Mouse (Mus musculus) liver, embryonic 13.5 days (tissue): Measurements from ENCODE around the gene Pnpla1. TPM values are rescaled to one million over a fixed set of nuclear protein-coding genes. Genes with fewer than 3 reads are reported as not detected.

Experiments
- polyA plus RNA-seq: library from polyadenylated mRNA; unstranded; fragments of >200 nt; fragmentation: Nextera tagmentation; extraction: Ambion mirVana; gene quantifications from 2 replicates; pipeline ENCODE4 v1.2.1, GENCODE M21; 2015

Pnpla1 gene
- polyA plus RNA-seq, 1 experiment from 2014 or later, result not detected

Other genes starting within 250 kb of the Pnpla1 start
- 54.3 and 57.7 TPM in 2 replicates for gene Srpk1, start 235.7 kb upstream of the Pnpla1 start, polyA plus RNA-seq
- gene Slc26a8, start 168.2 kb upstream of the Pnpla1 start, polyA plus RNA-seq, result 0.09 and 0.20 TPM in 2 replicates
- gene Mapk14, start 167.1 kb upstream of the Pnpla1 start, polyA plus RNA-seq, result 30.8 and 32.5 TPM in 2 replicates
- gene AC170998.1, start 132.3 kb upstream of the Pnpla1 start, polyA plus RNA-seq, result 0.75 and 1.2 TPM in 2 replicates
- gene Mapk13, start 89.1 kb upstream of the Pnpla1 start, polyA plus RNA-seq, result 1.7 and 2.2 TPM in 2 replicates
- gene Brpf3, start 57.3 kb upstream of the Pnpla1 start, polyA plus RNA-seq, result 61.8 and 69.9 TPM in 2 replicates
- 0.08 and 0.15 TPM in 2 replicates for gene 4930539E08Rik, start 56.9 kb downstream of the Pnpla1 start, polyA plus RNA-seq
- gene Pxt1, start 85.4 kb downstream of the Pnpla1 start, polyA plus RNA-seq, result 0.45 and 0.46 TPM in 2 replicates
- 65.8 and 78.6 TPM in 2 replicates for gene Kctd20, start 93.5 kb downstream of the Pnpla1 start, polyA plus RNA-seq
- gene Stk38, start 149.6 kb downstream of the Pnpla1 start, polyA plus RNA-seq, result 38.4 and 44.6 TPM in 2 replicates
- gene Srsf3, start 174.2 kb downstream of the Pnpla1 start, polyA plus RNA-seq, result 320 and 398 TPM in 2 replicates
- gene Cdkn1a, start 232.6 kb downstream of the Pnpla1 start, polyA plus RNA-seq, result 8.6 and 10.1 TPM in 2 replicates